Mouse (Mus musculus) MEL (cell line): ENCODE measurements at regions not wholly inside any gene's neighbourhood (a gene's known extent, or its start where the extent isn't known, plus 50 kb on each side); places are given as distances from the start of the nearest gene placed in this dataset.

Experiments used
- DNase-seq: peaks from one replicate; pipeline ENCODE4 v3.0.0; 2011; ENCODE audit warnings: low read depth, low spot score
- H3K27ac ChIP-seq: 2 replicates; pipeline ENCODE4 v1.5.1; 2012; ENCODE audit warnings: low read depth, mild to moderate bottlenecking, control low read depth, low read length, moderate library complexity; ENCODE audit not compliant: control insufficient read depth
- H3K27me3 ChIP-seq, 2 experiments: fragments of 150-350 bp in 1 of 2; sonication (generic) in 1 of 2; 2 replicates each; pipeline ENCODE4 v1.6.1; 2012; ENCODE audit warnings: low read length in 2 of 2, mild to moderate bottlenecking in 2 of 2, improper control_type of control experiment in 1 of 2, moderate library complexity in 1 of 2; ENCODE audit not compliant: insufficient read depth in 2 of 2, control insufficient read depth in 1 of 2
- H3K36me3 ChIP-seq, 2 experiments: 2 replicates each; pipeline ENCODE4 v1.6.1; 2012 to 2014; ENCODE audit warnings: low read length in 2 of 2, improper control_type of control experiment in 1 of 2, inconsistent platforms in 1 of 2, mild to moderate bottlenecking in 1 of 2; ENCODE audit not compliant: insufficient read depth in 2 of 2, control insufficient read depth in 1 of 2
- H3K4me1 ChIP-seq, 2 experiments: fragments of 150-350 bp in 1 of 2; sonication (generic) in 1 of 2; 2 replicates each; pipeline ENCODE4 v1.6.1; 2012; ENCODE audit warnings: low read length in 2 of 2, improper control_type of control experiment in 1 of 2, mild to moderate bottlenecking in 1 of 2; ENCODE audit not compliant: insufficient read depth in 2 of 2, control insufficient read depth in 1 of 2
- H3K4me3 ChIP-seq, 2 experiments: fragments of 150-350 bp in 1 of 2; sonication (generic) in 1 of 2; 2 replicates each; pipeline ENCODE4 v1.5.1; 2012; ENCODE audit warnings: low read depth in 2 of 2, low read length in 2 of 2, mild to moderate bottlenecking in 2 of 2, moderate library complexity in 2 of 2, control low read depth in 1 of 2, improper control_type of control experiment in 1 of 2; ENCODE audit not compliant: control insufficient read depth in 1 of 2, insufficient read depth in 1 of 2
- H3K79me2 ChIP-seq: 2 replicates; pipeline ENCODE4 v1.6.1; 2012; ENCODE audit warnings: mild to moderate bottlenecking, low read length, moderate library complexity; ENCODE audit not compliant: control insufficient read depth, poor library complexity, insufficient read depth
- H3K9ac ChIP-seq: 2 replicates; pipeline ENCODE4 v1.6.1; 2012; ENCODE audit warnings: low read depth, mild to moderate bottlenecking, control low read depth, low read length, moderate library complexity; ENCODE audit not compliant: control insufficient read depth, poor library complexity, severe bottlenecking
- H3K9me3 ChIP-seq: fragments of 150-350 bp; sonication (generic); replicated peaks from 2 replicates; pipeline ENCODE4 v1.6.1; 2012; ENCODE audit warnings: mild to moderate bottlenecking, low read length, improper control_type of control experiment, moderate library complexity; ENCODE audit not compliant: insufficient read depth
- BHLHE40 ChIP-seq: IDR thresholded peaks from 2 replicates; pipeline ENCODE4 v1.6.1; 2012; ENCODE audit warnings: low read depth, mild to moderate bottlenecking, inconsistent platforms, low read length, improper control_type of control experiment, borderline replicate concordance
- CHD1 ChIP-seq: IDR thresholded peaks from 2 replicates; pipeline ENCODE4 v1.6.1; 2012; ENCODE audit warnings: low read depth, mild to moderate bottlenecking, inconsistent platforms, low read length, improper control_type of control experiment
- CHD2 ChIP-seq: IDR thresholded peaks from 2 replicates; pipeline ENCODE4 v1.6.1; 2011; ENCODE audit warnings: low read length, improper control_type of control experiment
- CTCF ChIP-seq, 3 experiments: IDR thresholded peaks in 2 of 3; conservative IDR thresholded peaks in 1 of 3; 2 replicates each; pipeline ENCODE4 v1.5.1; 2011 to 2012; ENCODE audit warnings: low read length in 3 of 3, low read depth in 2 of 3, mild to moderate bottlenecking in 2 of 3, improper control_type of control experiment in 1 of 3, inconsistent platforms in 1 of 3, mixed read lengths in 1 of 3, moderate library complexity in 1 of 3; ENCODE audit not compliant: control insufficient read depth in 1 of 3, insufficient read depth in 1 of 3, poor library complexity in 1 of 3, severe bottlenecking in 1 of 3
- E2F4 ChIP-seq: IDR thresholded peaks from 2 replicates; pipeline ENCODE4 v1.6.1; 2011; ENCODE audit warnings: low read depth, low read length, improper control_type of control experiment, borderline replicate concordance
- ELF1 ChIP-seq: IDR thresholded peaks from 2 replicates; pipeline ENCODE4 v1.6.1; 2014; ENCODE audit warnings: low read depth, mild to moderate bottlenecking, inconsistent platforms, low read length, improper control_type of control experiment, moderate library complexity
- EP300 ChIP-seq, 2 experiments: IDR thresholded peaks; 2 replicates each; pipeline ENCODE4 v1.6.1; 2011; ENCODE audit warnings: improper control_type of control experiment in 2 of 2, low read length in 2 of 2, low read depth in 1 of 2, mild to moderate bottlenecking in 1 of 2
- ETS1 ChIP-seq: IDR thresholded peaks from 2 replicates; pipeline ENCODE4 v1.6.1; 2012; ENCODE audit warnings: low read depth, mild to moderate bottlenecking, inconsistent platforms, low read length, improper control_type of control experiment, moderate library complexity
- GABPA ChIP-seq: IDR thresholded peaks from 2 replicates; pipeline ENCODE4 v1.6.1; 2012; ENCODE audit warnings: low read depth, mild to moderate bottlenecking, inconsistent platforms, low read length, improper control_type of control experiment, moderate library complexity
- GATA1 ChIP-seq: IDR thresholded peaks from 2 replicates; pipeline ENCODE4 v1.6.1; 2011; ENCODE audit warnings: low read depth, low read length, improper control_type of control experiment
- HCFC1 ChIP-seq: IDR thresholded peaks from 2 replicates; pipeline ENCODE4 v1.6.1; 2012; ENCODE audit warnings: low read depth, mild to moderate bottlenecking, inconsistent platforms, low read length, improper control_type of control experiment, moderate library complexity
- KAT2A ChIP-seq: conservative IDR thresholded peaks from 2 replicates; pipeline ENCODE4 v1.6.1; 2012; ENCODE audit warnings: low read depth, low read length, improper control_type of control experiment, inconsistent platforms
- MAFK ChIP-seq: IDR thresholded peaks from 2 replicates; pipeline ENCODE4 v1.6.1; 2011; ENCODE audit warnings: low read depth, mild to moderate bottlenecking, low read length, improper control_type of control experiment, borderline replicate concordance
- MAX ChIP-seq: IDR thresholded peaks from 2 replicates; pipeline ENCODE4 v1.6.1; 2011; ENCODE audit warnings: low read length, improper control_type of control experiment
- MAZ ChIP-seq: IDR thresholded peaks from 2 replicates; pipeline ENCODE4 v1.6.1; 2012; ENCODE audit warnings: low read depth, mild to moderate bottlenecking, inconsistent platforms, low read length, improper control_type of control experiment
- MEF2A ChIP-seq: IDR thresholded peaks from 2 replicates; pipeline ENCODE4 v1.6.1; 2014; ENCODE audit warnings: low read depth, mild to moderate bottlenecking, inconsistent platforms, low read length, improper control_type of control experiment; ENCODE audit not compliant: poor library complexity, insufficient replicate concordance, severe bottlenecking; ENCODE audit errors: extremely low read depth
- MYB ChIP-seq: IDR thresholded peaks from 2 replicates; pipeline ENCODE4 v1.6.1; 2011; ENCODE audit warnings: mild to moderate bottlenecking, low read depth, low read length, improper control_type of control experiment
- MYC ChIP-seq: IDR thresholded peaks from 2 replicates; pipeline ENCODE4 v1.6.1; 2011; ENCODE audit warnings: low read depth, mild to moderate bottlenecking, low read length, improper control_type of control experiment, moderate library complexity
- POLR2A ChIP-seq, 2 experiments: IDR thresholded peaks; 2 replicates each; pipeline ENCODE4 v1.6.1; 2011 to 2012; ENCODE audit warnings: low read length in 2 of 2, mild to moderate bottlenecking in 2 of 2, control low read depth in 1 of 2, improper control_type of control experiment in 1 of 2, low read depth in 1 of 2, moderate library complexity in 1 of 2; ENCODE audit not compliant: control insufficient read depth in 1 of 2, insufficient read depth in 1 of 2, poor library complexity in 1 of 2
- POLR2AphosphoS2 ChIP-seq: IDR thresholded peaks from 2 replicates; pipeline ENCODE4 v1.6.1; 2011; ENCODE audit warnings: low read length, improper control_type of control experiment
- RAD21 ChIP-seq: IDR thresholded peaks from 2 replicates; pipeline ENCODE4 v1.6.1; 2011; ENCODE audit warnings: mild to moderate bottlenecking, low read depth, low read length, improper control_type of control experiment
- RCOR1 ChIP-seq: IDR thresholded peaks from 2 replicates; pipeline ENCODE4 v1.6.1; 2012; ENCODE audit warnings: low read depth, mild to moderate bottlenecking, inconsistent platforms, low read length, improper control_type of control experiment
- SIN3A ChIP-seq: IDR thresholded peaks from 2 replicates; pipeline ENCODE4 v1.6.1; 2012; ENCODE audit warnings: low read length, improper control_type of control experiment, inconsistent platforms
- SMC3 ChIP-seq: IDR thresholded peaks from 2 replicates; pipeline ENCODE4 v1.6.1; 2011; ENCODE audit warnings: low read depth, low read length, improper control_type of control experiment
- TAL1 ChIP-seq: IDR thresholded peaks from 2 replicates; pipeline ENCODE4 v1.6.1; 2012; ENCODE audit warnings: mild to moderate bottlenecking, inconsistent platforms, low read length, moderate library complexity, mixed read lengths
- TBP ChIP-seq: IDR thresholded peaks from 2 replicates; pipeline ENCODE4 v1.8.0; 2011; ENCODE audit warnings: low read depth, low read length, improper control_type of control experiment
- TCF12 ChIP-seq: IDR thresholded peaks from 2 replicates; pipeline ENCODE4 v1.6.1; 2014; ENCODE audit warnings: low read depth, mild to moderate bottlenecking, inconsistent platforms, low read length, improper control_type of control experiment, moderate library complexity
- USF1 ChIP-seq: IDR thresholded peaks from 2 replicates; pipeline ENCODE4 v1.6.1; 2014; ENCODE audit warnings: low read depth, mild to moderate bottlenecking, inconsistent platforms, low read length, improper control_type of control experiment, moderate library complexity
- ZKSCAN1 ChIP-seq: IDR thresholded peaks from 2 replicates; pipeline ENCODE4 v1.6.1; 2012; ENCODE audit warnings: low read depth, mild to moderate bottlenecking, inconsistent platforms, low read length, improper control_type of control experiment, moderate library complexity
- ZMIZ1 ChIP-seq: IDR thresholded peaks from 2 replicates; pipeline ENCODE4 v1.6.1; 2012; ENCODE audit warnings: low read depth, mild to moderate bottlenecking, inconsistent platforms, low read length, improper control_type of control experiment, moderate library complexity

DNA sequence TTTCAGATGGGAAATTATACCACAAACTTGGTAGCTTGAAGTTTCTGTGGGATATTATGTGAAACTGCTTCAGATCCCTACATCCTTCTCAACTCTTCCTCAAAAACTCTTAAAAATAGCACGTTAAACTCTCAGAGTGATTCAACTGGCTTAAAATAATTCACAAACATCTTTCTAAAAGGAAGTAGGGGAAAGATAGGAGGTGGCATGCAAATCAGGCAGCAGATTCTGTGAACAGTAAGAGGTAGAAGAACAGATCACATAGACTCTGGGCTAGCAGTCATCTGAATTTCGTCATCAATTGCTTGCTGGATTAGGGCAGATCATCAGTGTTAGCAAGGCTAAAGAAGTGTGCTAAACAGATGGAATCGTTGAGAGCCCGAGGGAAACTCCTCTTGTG is 133.9 kb upstream of the Cited2 start:
- no peaks in the 10 kb centered on the region for H3K27me3 ChIP-seq
- peaks cover 9 to 28% of the 10 kb centered on the region in 2 experiments for H3K4me1 ChIP-seq
- DNase-seq, result peak; percentile 47
- H3K9me3 ChIP-seq, result no peaks in the 10 kb centered on the region
- H3K36me3 ChIP-seq, result peaks cover 0 to 40% of the 10 kb centered on the region in 2 experiments; a peak in 2 of 4 replicates
- H3K79me2 ChIP-seq, result no peaks in the 10 kb centered on the region
- H3K4me3 ChIP-seq, result no peak overlapping the region
- TF ChIP-seq E2F4, result no peak
- no peak for TF ChIP-seq RAD21
- TF ChIP-seq POLR2AphosphoS2, result no peak
- no peak for TF ChIP-seq ZMIZ1
- no peak for TF ChIP-seq GABPA
- no peak for TF ChIP-seq RCOR1
- no peak for TF ChIP-seq EP300 (IDR thresholded peaks at IDR 0.05; ENCODE audit: low read depth in 1 of 2, low read length in 2 of 2)
- no peak for TF ChIP-seq MAZ
- TF ChIP-seq SIN3A, result no peak
- TF ChIP-seq CHD1, result no peak
- no peak for TF ChIP-seq MYB
- TF ChIP-seq TBP, result no peak
- no peak for TF ChIP-seq HCFC1
- TF ChIP-seq MYC, result no peak
- TF ChIP-seq CHD2, result no peak
- TF ChIP-seq ELF1, result no peak
- TF ChIP-seq TAL1, result no peak
- TF ChIP-seq CTCF (IDR thresholded peaks at IDR 0.05 in 2 of 3, conservative IDR thresholded peaks at IDR 0.05 in 1 of 3; ENCODE audit: control insufficient read depth in 1 of 3, insufficient read depth in 1 of 3, low read depth in 2 of 3, low read length in 3 of 3, poor library complexity in 1 of 3, severe bottlenecking in 1 of 3), result no peak
- H3K9ac ChIP-seq, result no peak overlapping the region
- H3K27ac ChIP-seq, result peak overlapping the region; percentile 80

DNA sequence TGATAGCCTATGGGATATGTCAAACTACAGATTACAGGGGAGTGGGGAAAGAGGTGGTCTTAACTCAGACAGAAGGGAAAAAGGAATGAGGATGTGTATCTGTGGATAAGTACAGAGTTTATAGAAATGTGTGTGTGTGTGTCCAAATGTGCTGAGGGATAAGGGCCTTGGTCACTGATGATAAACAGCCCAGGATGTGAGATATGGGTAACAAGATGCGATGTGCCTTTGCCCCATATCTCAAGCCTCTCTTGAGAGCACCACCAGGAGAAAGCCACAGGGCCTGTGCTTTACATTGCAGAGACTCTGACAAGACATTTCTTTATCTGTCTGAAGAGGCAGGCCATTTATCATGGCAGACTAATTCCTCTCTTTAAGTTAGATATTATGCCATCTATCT is 132.8 kb upstream of the Cited2 start:
- H3K9me3 ChIP-seq, result no peaks in the 10 kb centered on the region
- peak; percentile 86 for DNase-seq
- peaks cover 0 to 34% of the 10 kb centered on the region in 2 experiments; a peak in 2 of 4 replicates for H3K36me3 ChIP-seq
- H3K9ac ChIP-seq, result no peak overlapping the region
- H3K79me2 ChIP-seq, result no peaks in the 10 kb centered on the region
- peaks cover 9 to 28% of the 10 kb centered on the region in 2 experiments for H3K4me1 ChIP-seq
- H3K27ac ChIP-seq, result peak overlapping the region; percentile 80
- H3K4me3 ChIP-seq, result no peak overlapping the region
- H3K27me3 ChIP-seq, result no peaks in the 10 kb centered on the region
- TF ChIP-seq ELF1, result 0 out of 2 replicates have a peak, but pooled peaks have one; percentile 41
- TF ChIP-seq POLR2A (IDR thresholded peaks at IDR 0.05; ENCODE audit: control insufficient read depth in 1 of 2, insufficient read depth in 1 of 2, low read depth in 1 of 2, low read length in 2 of 2, poor library complexity in 1 of 2), result no peak
- peak; percentile 59; the same call in 1 of the 2 replicates for TF ChIP-seq SIN3A
- TF ChIP-seq USF1, result no peak
- peak; percentile 93 for TF ChIP-seq ETS1
- peak; percentile 38; the same call in 1 of the 2 replicates for TF ChIP-seq ZMIZ1
- TF ChIP-seq MEF2A, result 0 out of 2 replicates have a peak, but pooled peaks have one; percentile 12
- TF ChIP-seq BHLHE40, result peak; percentile 67; the same call in 1 of the 2 replicates
- TF ChIP-seq MAZ, result peak; percentile 52; the same call in 1 of the 2 replicates
- TF ChIP-seq EP300 (IDR thresholded peaks at IDR 0.05; ENCODE audit: low read depth in 1 of 2, low read length in 2 of 2), result peak; percentile 97
- TF ChIP-seq POLR2AphosphoS2, result no peak
- no peak for TF ChIP-seq KAT2A
- peak; percentile 61; the same call in 1 of the 2 replicates for TF ChIP-seq MAFK
- TF ChIP-seq ZKSCAN1, result no peak
- no peak for TF ChIP-seq CHD1
- TF ChIP-seq MYC, result no peak
- no peak for TF ChIP-seq GABPA
- no peak for TF ChIP-seq MAX
- no peak; the same call in 1 of the 2 replicates for TF ChIP-seq RAD21
- TF ChIP-seq GATA1, result peak; percentile 99
- TF ChIP-seq CHD2, result no peak; the same call in 1 of the 2 replicates
- TF ChIP-seq TCF12, result peak; percentile 99
- TF ChIP-seq SMC3, result no peak
- TF ChIP-seq E2F4, result no peak
- peak; percentile 87 for TF ChIP-seq RCOR1
